Mouse (Mus musculus): ENCODE data around the gene Card9.
"Not testable (repeated sequence)": the region's sequence is repeated elsewhere in the genome, so short reads cannot be mapped to it uniquely, and the experiment has no call there.

Gene Card9

GRCm38 (mm10) chr2:26360772-26361171 lies at the start of gene Card9:
TSS of gene Card9 (minus strand) at chr2:26360918.
- no peak for DNase-seq (ENCODE audit: low spot score in 2 of 2)

DNA sequence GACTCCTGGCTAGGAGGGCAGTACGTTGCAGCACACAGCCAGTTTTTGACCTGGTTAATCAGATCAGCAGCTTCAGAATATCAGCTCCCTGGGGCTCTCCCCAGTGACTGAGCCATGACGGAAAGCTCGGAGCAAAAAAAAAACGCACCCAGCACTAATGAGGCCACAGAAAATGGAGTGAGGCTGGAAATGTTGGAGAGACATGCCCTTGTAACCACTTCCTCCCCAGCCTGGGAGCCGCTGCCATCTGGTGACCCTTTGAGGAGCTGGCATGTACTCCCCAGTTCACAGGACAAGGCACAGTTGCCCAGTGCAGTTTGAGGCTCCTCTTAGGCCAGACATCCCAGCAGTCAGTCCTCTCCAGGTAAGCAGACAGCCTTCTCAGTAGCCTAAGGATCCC lies 49.4 kb upstream of the Card9 start:
- no peak for DNase-seq (ENCODE audit: low spot score in 2 of 2)

GRCm38 (mm10) chr2:26409362-26409761 lies 48.6 kb upstream of the Card9 start:
- no peak for DNase-seq (ENCODE audit: low spot score in 2 of 2)

- peak; percentile 96 to 98 for DNase-seq (ENCODE audit: low spot score in 2 of 2)
Measured at GRCm38 (mm10) chr2:26408515-26409356, 48.0 kb upstream of the Card9 start, which contains the start of gene Inpp5e. TSS of gene Inpp5e (minus strand) at chr2:26409203.

DNA sequence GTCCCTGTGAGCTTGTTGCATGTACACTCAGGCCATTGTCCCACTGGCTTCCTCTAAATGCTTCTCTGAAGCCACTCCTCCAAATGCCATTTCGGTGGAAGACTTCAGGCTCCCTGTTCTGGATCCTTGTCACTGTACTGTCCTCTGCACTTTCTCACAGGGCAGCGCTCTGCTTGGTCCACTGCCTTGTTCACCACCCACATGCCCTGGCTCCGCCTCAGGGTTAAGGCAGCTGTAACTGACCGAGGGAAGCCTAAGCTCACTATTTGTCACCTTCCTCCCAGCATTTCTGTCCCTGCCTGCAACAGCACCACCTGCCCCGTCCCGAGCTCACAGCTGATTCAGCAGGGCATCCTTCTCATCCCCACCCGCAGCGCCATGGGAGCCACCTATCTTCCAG lies 42.6 kb upstream of the Card9 start:
- DNase-seq (ENCODE audit: low spot score in 2 of 2), result no peak

DNA sequence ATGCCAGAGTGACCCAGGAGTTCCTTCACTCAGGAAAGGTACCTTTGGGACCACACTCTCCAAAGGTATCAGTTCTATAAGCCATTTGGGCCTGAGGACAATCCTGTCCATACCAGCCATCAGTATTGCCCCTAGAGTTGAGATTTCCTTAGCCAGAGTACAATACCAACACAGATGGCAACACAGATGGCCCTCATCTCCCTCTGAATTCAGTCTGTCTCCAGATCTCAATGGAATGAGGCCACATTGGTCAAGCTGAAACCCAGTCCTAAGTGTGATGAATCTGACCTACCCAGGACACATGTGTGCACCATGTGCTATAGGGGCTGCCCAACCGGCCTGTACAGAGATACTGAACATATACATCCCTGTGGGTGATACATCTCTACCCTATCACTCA lies 41.5 kb upstream of the Card9 start:
- DNase-seq (ENCODE audit: low spot score in 2 of 2), result no peak

GRCm38 (mm10) chr2:26401023-26401422 lies 40.3 kb upstream of the Card9 start:
- no peak for DNase-seq (ENCODE audit: low spot score in 2 of 2)

- no peak for DNase-seq (ENCODE audit: low spot score in 2 of 2)
Measured at GRCm38 (mm10) chr2:26400296-26400695, 39.6 kb upstream of the Card9 start.

DNA sequence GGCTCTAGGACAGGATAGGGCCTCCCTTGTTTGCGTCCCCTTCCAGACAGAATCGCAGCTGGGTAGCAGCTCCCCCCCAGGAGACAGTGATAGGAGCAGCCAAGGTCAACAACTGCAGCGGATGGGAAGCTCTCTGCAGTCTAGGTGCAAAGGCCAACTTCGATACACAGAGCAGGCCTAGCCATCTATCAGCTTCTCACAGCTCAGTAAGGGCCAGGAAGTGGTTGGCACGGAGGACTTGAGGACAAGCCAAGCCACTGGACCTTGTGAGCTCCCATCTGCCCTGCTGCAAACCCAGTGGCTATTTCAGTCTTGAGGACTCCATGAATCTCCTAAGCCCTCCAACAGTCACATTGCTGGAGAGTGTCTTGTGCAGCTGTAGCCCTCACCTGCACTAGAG lies 38.9 kb upstream of the Card9 start:
- no peak for DNase-seq (ENCODE audit: low spot score in 2 of 2)

GRCm38 (mm10) chr2:26398978-26399377 lies 38.3 kb upstream of the Card9 start:
- no peak for DNase-seq (ENCODE audit: low spot score in 2 of 2)

DNA sequence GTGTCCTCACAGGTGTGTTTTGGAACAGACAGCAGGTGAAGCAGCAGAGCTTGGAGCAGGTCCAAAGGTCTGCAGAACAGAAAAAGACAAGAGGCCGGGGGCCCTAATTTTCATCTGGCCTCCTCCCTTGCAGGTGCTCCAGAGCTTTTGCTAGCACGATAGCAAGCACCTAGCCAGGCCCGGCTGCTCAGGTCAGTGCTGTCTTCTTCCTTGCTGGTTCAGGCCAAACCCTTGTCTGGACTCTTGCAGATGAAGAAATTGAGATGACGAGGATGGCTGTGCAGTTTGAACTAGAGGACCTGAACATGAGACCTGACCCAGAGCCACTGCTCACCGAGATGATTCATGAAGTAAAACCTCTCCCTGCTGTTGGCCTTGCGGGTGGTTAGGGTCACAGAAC lies 30.9 kb upstream of the Card9 start:
- DNase-seq (ENCODE audit: low spot score in 2 of 2), result no peak

DNA sequence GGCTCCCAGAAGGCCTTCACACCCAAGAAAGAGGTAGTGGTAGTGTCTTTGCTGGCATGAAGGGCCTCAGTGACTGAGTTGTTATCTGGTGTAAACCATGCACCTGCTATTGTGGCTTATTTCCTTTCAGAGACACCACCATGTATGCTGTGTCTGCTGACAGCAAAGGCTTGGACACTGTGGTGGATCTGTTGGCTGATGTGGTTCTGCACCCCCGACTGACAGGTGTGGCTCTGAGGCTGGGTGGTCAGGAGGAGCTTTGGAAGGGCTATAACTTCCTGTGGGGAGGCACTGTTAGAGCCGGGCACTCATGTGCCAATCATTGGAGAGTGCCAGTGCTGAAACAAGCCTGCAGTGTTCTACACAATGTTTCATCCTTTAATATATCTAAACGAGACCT lies 30.2 kb upstream of the Card9 start:
- no peak for DNase-seq (ENCODE audit: low spot score in 2 of 2)

DNA sequence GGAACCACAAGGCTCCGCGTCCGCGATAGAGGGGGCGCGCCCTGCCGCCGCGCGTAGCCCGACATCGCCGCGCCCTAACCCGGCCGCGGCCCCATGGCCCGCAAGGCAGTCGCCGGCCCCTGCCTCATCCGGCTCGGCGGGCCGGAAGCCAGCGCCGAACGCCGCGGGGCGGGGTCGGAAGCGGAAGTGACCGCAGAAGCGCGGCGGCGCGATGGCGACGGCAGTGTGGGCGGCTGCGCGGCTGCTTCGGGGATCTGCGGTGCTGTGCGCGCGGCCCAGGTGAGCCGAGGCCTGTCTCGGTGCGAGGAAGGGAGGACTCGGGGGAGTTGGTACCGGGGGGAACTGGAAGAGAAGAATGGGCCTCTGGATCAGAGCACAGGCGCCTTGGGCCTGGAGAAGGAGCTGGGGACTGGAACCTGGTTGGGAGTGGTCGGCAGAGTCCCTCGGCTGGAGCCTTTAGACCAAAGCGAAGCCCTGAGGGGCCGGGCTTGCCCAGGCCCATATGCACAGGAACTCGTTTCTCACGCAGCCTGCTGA lies 28.5 kb upstream of the Card9 start, which contains the start of the genes Entr1 and Pmpca:
Gene Entr1 (minus strand): TSS at position 163 of the 537 bp plus-strand sequence.
Gene Pmpca (plus strand): TSS at position 186 of the 537 bp plus-strand sequence.
- peak; percentile 83 to 86 for DNase-seq (ENCODE audit: low spot score in 2 of 2)

- no peak for DNase-seq (ENCODE audit: low spot score in 2 of 2)
Measured at GRCm38 (mm10) chr2:26388682-26389153, 28.0 kb upstream of the Card9 start.

- no peak for DNase-seq (ENCODE audit: low spot score in 2 of 2)
Measured at GRCm38 (mm10) chr2:26387713-26388112, 27.0 kb upstream of the Card9 start.

DNA sequence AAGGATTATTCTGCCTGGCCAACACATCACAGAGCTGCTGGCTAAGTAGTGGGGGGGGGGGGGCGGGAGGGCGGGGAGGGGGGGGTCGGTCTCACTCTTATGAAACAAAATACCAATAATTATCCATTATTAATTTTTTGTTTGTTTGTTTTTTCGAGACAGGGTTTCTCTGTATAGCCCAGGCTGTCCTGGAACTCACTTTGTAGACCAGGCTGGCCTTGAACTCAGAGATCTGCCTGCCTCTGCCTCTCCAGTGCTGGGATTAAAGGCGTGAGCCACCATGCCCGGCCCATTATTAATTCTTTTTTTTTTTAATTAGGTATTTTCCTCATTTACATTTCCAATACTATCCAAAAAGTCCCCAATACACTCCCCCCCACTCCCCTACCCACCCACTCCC lies 20.2 kb upstream of the Card9 start:
- DNase-seq (ENCODE audit: low spot score in 2 of 2), result not testable (repeated sequence)

DNA sequence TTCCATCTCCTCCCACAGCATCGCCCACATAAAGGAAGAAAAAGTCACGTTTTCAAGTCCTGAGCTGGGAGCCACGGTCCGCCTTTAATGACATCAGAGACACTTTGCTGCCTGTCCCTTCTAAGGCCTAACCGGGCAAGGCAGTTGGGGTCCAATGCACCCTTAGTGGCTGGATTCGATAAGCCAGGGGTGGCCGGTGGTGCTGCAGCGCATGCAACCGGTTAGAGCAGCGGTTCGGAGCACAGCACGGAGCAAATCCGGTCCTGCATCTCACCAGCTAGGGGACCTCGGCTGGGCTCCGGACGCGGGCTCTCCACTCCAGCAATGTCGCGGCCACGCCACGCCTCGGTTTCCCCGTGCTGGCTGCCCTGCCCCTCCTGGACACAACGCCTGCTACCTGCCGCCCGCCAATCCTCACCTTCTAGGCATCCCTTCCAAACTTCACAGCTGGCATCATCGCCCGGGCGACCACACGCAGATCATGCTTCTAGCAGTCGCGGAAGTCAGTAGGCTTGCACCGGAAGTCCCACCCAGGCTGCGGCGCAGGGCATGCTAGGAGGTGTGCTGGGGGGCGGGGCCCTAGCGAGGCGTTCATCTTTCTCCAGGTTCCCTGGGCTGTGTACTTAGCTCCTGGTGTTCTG lies 19.5 kb upstream of the Card9 start, which contains the start of gene Snapc4:
Gene Snapc4 (minus strand): TSS at position 523 of the 641 bp plus-strand sequence.
- peak; percentile 84 for DNase-seq (ENCODE audit: low spot score in 2 of 2)

- no peak for DNase-seq (ENCODE audit: low spot score in 2 of 2)
Measured at GRCm38 (mm10) chr2:26372396-26372795, 11.7 kb upstream of the Card9 start.

- DNase-seq (ENCODE audit: low spot score in 2 of 2), result no peak
Measured at GRCm38 (mm10) chr2:26368572-26368971, 7.9 kb upstream of the Card9 start.

GRCm38 (mm10) chr2:26367911-26368310 lies 7.2 kb upstream of the Card9 start:
- no peak for DNase-seq (ENCODE audit: low spot score in 2 of 2)

- DNase-seq (ENCODE audit: low spot score in 2 of 2), result no peak
Measured at GRCm38 (mm10) chr2:26364738-26365465, 4.2 kb upstream of the Card9 start.

- no peak for DNase-seq (ENCODE audit: low spot score in 2 of 2)
Measured at GRCm38 (mm10) chr2:26363481-26363880, 2.8 kb upstream of the Card9 start.

Measured in frontal cortex, postnatal 36 days (tissue).